Mouse (Mus musculus) adrenal gland, postnatal 4 days (tissue): Measurements from ENCODE around the gene Ap1s3. TPM values are rescaled to one million over a fixed set of nuclear protein-coding genes. Genes with fewer than 3 reads are reported as not detected.
"Not testable (repeated sequence)": the region's sequence is repeated elsewhere in the genome, so short reads cannot be mapped to it uniquely, and the experiment has no call there.

Source experiments
- DNase-seq, 2 experiments: peaks; one replicate each; pipeline ENCODE4 v3.0.0; 2021 to 2022; ENCODE audit warnings: low spot score in 2 of 2, mixed read lengths in 2 of 2
- total RNA-seq, 2 experiments: library from RNA; stranded (reverse); gene quantifications; 2 replicates each; pipeline ENCODE4 v1.2.3; 2021

Ap1s3 gene
- total RNA-seq, 2 experiments from 2014 or later = 1.4 to 2.4 TPM

DNA sequence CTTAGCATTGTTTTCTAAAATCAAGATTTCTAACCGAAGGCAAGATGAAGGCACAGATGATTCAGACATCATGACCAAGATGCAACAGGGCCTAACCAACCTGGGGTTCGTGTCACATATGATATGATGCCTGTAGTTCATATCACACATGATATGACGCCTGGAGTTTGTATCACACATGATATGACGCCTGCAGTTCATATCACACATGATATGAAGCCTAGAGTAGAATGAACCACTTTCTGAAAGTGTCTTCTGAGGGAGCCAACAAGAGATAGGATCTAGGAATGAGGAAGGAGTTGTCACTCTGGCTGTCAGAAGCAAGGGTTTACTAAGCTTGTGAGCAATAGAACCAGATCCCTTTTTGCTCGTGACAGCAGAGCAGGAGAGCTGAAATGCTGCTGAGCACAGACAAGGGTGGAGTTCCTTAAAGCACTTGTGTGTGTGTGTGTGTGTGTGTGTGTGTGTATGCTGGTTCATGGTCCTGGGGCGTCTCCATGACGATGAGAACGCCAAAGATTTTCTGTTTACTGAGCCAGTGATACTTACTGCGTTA, 2.3 kb downstream of the Ap1s3 start:
- DNase-seq = no peak

DNA sequence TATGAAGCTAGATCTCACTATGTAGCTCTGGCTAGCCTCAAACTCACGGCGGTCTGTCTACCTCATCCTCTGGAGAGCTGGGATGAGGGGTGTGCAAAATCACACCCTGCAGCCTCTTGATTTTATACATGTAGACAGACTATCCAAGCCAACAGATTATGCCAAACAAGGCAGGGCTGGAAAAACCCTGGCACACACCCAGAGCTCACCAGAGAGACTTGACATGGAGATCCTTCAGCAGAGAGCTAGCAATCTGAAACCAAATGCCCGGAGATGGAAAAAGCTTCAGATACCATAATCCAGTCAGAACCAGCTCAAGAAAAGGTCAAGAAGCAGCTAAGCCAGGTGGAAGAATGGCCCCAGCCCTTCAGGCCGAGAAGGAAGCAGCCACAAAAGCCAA, 6.9 kb downstream of the Ap1s3 start:
- DNase-seq = no peak

DNA sequence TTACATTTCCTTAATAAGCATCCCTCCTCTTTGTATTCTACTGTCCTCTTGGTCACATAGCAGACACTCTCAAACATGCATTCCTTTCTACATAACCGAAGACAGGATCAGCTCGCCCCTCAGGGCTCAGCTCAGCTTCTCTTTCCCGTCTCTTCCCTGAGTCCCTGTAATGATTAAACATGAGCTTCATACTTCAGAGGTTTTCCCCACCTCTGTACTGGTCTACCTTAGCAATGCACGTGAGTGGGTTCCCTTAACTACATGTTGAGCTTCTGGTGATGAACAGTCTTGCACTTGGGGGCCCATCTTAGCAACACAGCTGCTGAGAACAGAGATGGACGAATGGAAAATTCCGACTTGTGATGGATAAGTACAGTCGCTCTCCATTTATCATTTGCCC, 12.2 kb downstream of the Ap1s3 start:
- DNase-seq = no peak

DNA sequence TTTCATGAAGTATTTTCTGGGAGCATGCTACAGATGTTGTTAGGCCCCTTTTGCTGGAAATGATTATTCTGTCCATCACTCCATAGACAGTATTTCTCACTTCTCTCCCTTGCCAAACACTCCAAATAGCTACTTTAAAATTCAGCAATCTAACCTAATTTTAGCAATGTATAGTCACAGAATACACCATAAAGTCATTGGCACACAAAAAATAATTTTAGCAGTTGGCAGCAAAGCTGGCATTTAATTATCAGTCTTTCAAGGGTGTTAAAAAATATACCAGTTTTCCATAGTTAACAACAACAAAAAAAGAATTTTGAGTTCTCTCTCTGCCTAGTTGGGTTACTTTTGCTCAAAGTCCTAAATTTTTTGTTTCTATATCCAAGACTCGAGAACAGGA, 14.4 kb downstream of the Ap1s3 start:
- no peak for DNase-seq

DNA sequence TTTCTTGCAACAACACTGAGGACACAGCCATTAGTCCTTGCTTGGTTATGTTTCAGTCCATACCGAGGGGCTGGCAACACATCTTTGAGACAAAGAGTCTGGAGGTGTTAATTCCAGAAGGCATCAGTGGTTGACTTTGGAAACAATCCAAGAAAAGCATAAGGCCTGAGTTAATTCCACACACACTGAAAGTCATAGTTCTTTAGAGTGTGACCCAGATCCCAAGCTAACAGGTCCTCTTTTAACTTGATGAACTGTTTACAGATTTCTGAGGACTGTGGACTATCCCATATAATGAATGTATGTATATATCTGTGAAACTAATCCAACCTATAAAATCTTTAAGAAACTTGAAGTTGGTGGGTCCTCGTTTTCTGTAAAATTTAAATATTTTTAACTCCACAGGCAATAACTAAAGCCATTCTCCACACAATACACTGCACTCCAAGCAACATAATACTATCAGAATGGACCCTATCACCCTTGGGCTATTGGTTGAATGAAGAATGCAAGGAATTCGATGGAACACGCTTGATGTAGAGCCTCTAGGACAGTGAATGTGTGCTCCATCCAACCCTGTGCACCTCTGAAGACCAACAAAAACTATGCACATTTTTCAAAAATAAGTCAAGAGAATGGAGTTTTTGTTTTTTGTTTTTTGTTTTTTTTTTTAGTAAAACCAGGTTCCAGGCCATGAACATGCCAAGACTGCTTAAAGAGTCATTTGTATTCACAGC, 15.8 kb downstream of the Ap1s3 start:
- no peak for DNase-seq

DNA sequence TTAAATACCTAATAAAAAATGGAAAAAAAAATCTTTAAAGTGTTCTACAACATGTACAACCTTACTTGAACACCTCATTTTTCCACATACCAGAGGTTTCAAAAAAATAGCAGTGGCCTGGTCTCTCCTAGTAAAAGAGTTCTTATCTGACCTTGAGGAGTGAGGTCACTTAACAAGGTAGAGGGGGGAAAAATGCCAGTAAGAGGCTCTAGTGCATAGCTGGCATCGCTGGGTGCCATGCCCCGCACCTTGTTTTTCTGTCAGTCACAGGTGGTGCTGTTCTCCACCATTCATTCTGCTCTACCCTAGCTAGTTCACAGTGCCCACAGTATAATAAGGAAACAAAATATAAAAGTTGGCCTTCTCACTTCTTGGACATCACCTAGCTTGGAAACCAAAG, 16.8 kb downstream of the Ap1s3 start:
- DNase-seq = no peak

DNA sequence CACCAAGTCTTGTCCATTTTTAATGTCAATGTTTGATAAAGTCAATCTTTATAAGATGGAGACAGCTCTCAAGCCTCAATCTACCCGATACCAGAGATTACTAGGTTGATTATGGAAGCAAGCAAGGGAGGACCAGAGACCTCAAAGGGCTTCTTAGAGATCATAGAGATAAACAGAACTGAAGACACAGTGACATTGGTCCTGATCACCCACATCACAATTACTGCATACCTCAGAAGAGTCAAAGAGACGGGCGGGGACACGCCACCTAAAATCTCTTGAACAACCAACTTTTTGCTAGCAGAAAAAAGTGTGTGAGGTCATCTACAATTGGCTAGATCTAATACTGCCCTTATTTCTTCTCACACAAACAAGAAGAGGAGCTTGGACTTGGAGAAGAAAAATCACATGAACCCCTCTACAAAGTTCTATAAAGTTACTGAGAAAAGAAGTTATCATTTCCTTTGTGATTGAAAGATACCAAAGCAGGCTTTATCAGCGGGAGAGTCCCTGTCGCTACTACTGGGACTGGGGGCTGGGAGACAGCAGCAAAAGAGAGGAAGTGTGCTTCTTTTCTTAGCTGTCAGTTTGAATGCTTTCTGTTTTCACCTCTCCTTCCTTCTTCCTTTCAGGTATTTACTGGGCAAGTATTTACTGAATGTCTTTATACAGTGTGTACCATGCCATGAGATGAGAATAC, 28.2 kb downstream of the Ap1s3 start:
- DNase-seq = no peak

DNA sequence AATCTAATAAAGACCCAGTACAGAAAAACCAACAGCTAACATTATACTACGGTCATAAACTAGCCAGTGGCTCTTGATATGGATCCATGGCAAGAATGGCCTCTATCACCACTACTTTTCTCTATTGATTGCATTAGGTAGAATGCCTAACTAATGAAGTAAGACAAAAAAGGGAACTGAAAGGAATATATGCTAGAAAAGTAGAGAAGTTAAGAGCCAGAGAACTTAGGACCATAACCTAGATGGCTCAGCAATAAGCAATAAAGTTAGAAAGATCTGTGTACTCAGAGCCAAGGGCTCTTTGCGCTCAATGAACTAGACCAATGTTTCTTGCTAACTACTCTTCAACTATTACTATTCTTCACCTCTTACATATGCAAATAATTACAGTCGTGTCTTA, 29.1 kb downstream of the Ap1s3 start:
- DNase-seq = no peak

DNA sequence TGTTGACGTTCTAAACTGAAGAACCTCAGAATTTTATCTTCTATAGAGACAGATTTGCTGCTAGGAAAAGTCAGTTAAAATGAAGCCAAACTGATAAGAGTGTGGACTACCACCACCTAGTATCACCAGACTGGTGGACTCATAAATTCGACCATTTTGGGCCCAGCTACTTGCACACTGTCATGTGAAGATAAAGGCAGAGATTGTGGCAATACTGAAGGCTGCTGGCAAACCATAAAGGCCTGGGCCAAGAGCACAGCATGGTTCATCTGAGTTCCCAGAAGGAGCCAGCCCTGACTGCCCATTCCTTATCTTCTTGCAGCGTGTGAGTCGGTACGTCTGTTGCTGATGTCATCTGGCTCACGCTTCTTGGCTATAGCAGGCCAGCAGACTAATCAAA, 30.4 kb downstream of the Ap1s3 start:
- no peak for DNase-seq

DNA sequence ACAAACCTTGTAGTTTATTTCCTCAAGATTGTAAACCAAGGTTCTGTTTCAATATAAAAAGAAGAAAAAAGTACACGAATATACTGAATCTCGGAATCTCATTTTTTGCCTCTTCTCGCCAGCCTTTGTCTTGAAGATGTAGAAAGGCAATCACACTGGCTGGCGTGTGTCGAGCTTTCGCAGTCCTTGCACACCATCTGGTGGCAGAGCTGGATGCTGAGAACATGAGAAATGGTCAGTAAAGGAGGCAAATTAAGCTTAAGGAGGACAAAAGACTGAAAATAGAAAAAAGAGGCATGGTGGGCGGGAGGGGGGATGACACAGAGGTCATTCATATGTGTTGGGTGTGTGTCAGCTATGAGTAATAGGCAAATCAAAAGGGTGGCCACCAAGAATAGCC, 31.6 kb downstream of the Ap1s3 start:
- no peak for DNase-seq

DNA sequence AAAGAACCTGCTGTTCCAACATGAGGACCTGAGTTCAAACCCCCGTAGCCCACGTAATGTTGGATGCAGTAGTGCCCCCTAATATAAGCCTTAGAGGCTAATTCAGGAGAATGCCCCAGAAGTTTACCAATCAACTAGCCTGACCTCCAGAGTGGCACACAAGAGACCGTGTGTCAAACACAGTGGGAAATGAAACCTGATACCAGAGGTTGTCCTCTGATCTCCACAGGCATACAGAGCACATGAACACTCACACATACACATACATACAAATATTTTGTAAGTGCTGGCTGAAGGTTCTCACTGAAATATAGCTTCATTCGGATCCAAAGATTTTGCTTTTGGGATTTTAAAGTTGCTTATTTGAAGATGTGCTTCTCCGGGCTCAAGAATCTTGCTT, 32.1 kb downstream of the Ap1s3 start:
- DNase-seq = no peak

DNA sequence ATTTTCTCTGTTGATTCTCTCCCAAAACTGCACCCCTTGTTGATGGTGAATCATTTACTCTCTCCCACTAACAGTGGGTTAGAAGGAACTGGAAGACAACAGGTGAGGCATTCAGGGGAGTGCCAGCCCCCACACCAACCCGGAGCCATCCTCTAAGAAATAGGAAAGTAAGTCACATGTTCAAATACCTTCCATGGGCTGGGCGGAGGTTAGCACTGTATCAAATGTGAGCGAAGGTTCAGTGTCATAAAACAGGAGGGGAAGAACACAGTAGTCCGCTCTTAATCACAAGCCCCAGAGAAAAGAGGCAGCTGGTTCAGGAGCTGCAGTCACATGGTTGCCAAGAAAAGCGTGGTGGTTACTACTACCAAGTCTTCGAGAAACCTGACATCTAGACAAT, 32.7 kb downstream of the Ap1s3 start:
- DNase-seq = no peak

DNA sequence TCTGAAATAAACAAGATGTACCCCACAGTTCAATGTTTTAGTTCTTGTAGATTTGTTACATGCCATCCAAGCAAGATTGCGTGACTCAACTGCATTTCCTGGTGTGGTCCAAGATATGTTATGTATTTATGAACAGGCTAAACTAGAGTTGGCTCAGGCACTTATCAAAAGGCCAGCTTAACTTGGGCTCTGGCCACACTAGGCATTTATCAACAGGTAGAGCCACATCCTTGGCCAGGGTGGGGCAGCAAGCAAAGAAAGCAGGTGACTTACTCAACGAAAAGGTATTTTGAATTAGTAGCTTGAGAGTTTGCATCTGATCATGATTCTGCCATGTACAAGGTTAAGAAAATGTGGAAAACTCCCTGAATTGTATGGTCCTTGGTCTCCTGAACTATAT, 34.0 kb downstream of the Ap1s3 start:
- DNase-seq = no peak

DNA sequence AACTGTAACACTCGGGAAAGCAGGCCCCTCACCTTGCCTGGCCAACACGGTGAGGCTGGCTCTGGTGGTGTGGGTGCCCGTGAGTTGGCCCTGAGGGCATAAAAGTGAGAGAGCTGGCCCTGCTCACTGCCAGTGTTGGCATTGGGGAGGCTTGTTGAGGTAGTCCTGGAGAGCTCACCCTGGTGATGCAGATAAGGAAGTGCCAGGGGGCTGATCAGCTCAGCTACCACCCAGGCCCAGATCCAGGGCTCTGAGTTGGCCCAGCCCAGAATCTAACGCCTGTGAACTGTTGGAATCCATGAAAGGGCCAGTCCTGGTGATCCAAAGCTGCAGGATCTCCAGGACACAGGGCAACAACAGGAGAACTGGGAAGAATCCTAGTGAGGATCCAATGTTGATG, 40.3 kb downstream of the Ap1s3 start:
- no peak for DNase-seq

DNA sequence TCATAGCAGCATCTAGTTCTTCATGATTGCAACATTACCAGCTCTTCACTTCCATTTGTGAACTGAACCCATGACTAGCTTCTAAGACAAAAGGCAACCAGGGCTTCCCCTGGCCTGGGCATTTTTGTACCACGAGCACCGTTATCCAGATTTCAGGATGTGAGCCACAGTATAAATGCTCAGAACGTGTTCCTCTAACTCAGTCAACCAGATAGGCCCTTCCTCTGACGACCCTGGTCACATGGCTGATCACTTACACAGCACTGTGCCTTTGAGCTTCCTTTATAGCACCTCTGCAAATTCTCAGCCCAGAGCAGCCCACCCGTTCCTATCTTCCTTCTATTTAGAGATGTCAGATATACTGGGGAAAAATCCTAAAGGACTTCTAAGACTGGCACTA, 42.0 kb downstream of the Ap1s3 start:
- DNase-seq = no peak

DNA sequence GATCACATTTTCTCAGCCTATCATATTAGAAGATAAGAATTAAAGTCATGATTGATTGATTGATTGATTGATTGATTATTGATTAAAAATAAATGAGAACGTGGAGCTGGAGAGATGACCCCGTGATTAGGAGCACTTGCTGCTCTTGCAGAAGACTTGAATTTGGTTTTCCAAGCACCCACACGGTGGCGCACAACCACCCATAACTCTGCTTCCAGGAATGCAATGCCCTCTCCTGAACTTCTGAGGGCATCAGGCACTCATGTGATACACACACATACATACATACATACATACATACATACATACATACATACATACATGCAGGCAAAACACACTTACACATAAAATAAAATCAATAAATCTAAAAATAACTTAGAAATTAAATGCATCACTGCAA, 45.6 kb downstream of the Ap1s3 start:
- no peak for DNase-seq

DNA sequence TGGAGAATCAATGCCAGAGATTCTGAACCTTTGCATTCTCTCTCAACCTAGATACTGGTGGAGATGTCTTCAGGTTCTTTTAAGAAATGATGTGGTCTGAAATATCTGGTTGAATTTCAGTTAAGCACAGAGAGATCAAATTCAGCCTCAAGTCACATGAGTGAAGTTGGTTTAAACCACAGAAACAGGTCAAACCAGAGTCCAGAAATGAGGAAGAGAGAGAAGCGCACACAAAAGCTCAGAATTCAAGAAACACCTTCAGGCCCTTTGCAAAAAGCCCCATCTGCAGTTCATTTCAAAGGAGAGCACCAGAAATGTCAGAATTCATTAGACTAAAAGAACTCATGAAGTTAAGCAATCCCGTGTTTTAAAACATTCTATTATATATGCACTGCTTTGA, 52.3 kb downstream of the Ap1s3 start:
- DNase-seq = no peak

DNA sequence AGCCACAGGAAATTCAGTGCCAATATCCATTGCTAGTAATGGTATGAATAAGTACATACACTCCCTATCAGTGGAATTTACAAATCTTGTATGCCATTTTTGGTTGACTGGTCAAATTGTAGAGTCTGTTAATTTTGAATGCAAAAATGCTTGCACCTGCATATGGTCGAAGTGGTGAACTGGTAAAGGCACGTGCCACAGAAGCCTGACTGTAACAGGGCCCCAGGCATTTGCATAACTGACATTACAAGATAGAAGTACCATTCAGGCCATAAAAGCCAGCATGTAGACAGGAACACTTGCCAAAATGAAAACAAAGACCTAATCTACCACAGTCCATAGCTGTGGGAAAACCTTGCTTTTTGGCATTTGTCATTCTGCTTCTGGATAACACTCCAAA, 55.3 kb downstream of the Ap1s3 start:
- no peak for DNase-seq

DNA sequence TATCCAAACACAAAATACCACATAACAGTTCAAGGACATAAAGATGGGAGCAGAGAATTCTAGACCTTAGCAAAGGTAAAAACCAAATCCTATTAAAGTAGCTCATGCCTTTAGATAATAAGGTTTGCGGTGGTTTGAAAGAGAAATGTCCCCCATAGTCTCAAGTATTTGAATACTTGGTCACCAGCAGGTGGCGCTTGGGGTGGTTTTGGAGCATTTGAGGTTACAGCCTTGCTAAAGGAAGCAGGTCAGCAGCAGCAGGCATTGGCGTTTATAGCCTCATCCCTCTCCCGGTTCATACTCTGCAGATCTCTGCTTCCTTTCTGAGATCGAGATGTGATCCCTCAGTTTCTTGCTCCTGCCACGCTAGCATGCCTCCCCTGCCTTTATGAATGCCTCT, 57.3 kb downstream of the Ap1s3 start:
- no peak for DNase-seq

DNA sequence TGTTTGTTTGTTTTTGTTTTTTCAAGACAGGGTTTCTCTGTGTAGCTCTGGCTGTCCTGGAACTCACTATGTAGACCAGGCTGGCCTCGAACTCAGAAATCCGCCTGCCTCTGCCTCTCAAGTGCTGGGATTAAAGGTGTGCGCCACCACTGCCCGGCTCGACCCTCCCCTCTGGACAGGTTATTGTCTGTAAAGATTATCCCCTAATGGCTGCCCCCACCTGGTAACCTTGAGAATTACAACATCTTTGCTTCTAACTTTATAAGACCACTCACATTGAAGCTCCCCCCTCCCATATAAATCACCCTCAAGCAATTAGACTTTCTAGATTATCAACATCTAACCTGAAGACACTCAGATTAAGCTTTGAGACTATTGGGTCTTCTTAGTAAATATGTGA, 60.5 kb downstream of the Ap1s3 start:
- DNase-seq = not testable (repeated sequence)

DNA sequence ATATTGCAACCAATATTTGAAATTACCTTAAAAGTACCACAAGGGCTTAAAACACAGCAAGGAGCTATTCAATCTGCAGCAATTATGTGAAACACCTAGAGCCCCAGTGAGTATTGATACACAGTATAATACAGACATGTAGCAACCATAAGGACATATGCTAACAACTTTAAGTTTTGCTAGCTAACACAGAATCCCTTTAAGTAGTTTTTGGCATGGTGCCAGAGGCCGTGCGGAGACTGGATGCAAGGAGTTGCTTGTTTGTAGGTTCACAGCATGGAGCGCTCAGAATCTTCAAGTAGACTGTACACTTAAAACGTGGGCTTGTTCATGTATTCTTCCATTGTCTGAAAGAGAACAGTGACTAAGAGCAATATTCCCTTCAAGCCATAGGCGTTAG, 62.9 kb downstream of the Ap1s3 start:
- DNase-seq = not testable (repeated sequence)

DNA sequence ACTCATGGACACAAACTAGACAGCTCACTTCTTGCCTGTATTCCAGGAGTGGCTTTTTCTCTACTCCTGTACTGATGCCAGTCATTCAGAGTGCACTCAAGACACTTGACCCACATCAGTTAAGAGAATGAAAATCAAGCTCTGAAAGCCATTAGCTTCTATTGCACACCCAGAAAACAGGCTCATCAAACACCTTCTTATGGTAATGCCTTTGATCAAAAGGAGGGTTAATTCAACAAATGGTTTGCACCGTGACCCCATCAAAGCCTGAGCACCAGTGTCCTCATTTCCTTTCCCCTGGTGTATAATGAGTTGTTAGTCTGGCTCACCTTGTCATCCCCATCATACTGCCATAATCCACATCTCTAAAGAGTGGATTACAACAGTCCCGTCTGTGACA, 69.3 kb downstream of the Ap1s3 start:
- no peak for DNase-seq
